20 mouse cellular contexts compared by ENCODE assay signal in the genomic region with DNA sequence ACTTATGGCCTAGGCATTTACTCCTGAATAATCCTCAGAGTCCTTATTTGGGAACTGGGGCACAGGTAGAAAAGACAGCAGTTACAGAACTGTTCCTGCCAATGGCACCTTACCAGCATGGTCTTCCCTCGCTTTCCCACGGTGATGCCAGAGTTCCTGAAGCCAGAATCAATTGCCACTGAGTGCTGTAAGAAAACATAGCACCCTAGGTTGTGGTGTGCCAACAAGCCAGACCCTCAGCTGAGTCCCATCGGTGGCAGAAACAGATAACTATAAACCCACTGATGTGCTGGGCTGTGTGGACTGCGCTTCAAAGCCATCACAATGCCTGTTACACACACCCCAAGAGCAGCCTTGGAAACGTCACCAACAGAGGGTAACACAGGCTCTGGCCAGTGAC. TPM values are rescaled to one million over a fixed set of nuclear protein-coding genes. Genes with fewer than 3 reads are reported as not detected.
A peak's percentile ranks its signal among the peaks of the same experiment; 100 is the strongest.
DNase-seq lines count a peak whose midpoint lies in the region; ATAC-seq and TF ChIP-seq lines count a peak whose summit lies in the region.
"Had no signal": no experiment of that assay in that cellular context is flagged by ENCODE, and none has a peak within 500 bp of the region (broad histone marks: within the 10 kb centered on the region; RNA-seq: fewer than 3 reads in every experiment).

No protein-coding gene starts in this region.

- no peak overlapping the region for H3K9ac ChIP-seq in intestine, embryonic 14.5 days (ENCODE audit: low read length)
- H3K9ac ChIP-seq in intestine, postnatal 0 days (ENCODE audit: low read depth, low read length), result no peak overlapping the region
- H3K9ac ChIP-seq: embryonic facial prominence, embryonic 13.5 days; embryonic facial prominence, embryonic 15.5 days had no signal

- no peak overlapping the region for H3K4me3 ChIP-seq in intestine, embryonic 14.5 days (ENCODE audit: low read depth, low read length)
- no peak overlapping the region for H3K4me3 ChIP-seq in intestine, postnatal 0 days (ENCODE audit: low read depth, low read length)
- H3K4me3 ChIP-seq: embryonic facial prominence, embryonic 13.5 days; embryonic facial prominence, embryonic 15.5 days; erythroblast, embryonic 14.5 days; forebrain, embryonic 10.5 days had no signal

- ATAC-seq in intestine, embryonic 14.5 days (replicated peaks; ENCODE audit: low FRiP score, low TSS enrichment, low read depth), result no peak
- ATAC-seq in intestine, postnatal 0 days, result no peak
- ATAC-seq: forebrain, embryonic 14.5 days; forebrain, embryonic 16.5 days had no signal

- intact Hi-C loops in heart, postnatal 14 days (cut with DNase I), result loop anchor here (10.0 kb wide), 1 partner anchor 646 kb away; a partner anchor contains a TSS

- no peaks in the 10 kb centered on the region for H3K27me3 ChIP-seq in intestine, embryonic 14.5 days (replicated peaks; ENCODE audit: control insufficient read depth, insufficient read depth, low read length)
- H3K27me3 ChIP-seq in intestine, postnatal 0 days (replicated peaks; ENCODE audit: control insufficient read depth, insufficient read depth, low read length), result no peaks in the 10 kb centered on the region
- H3K27me3 ChIP-seq: embryonic facial prominence, embryonic 13.5 days; embryonic facial prominence, embryonic 15.5 days had no signal

- WGBS in intestine, embryonic 14.5 days, result 93% methylated on average over 5 of the region's 5 CpGs
- WGBS in intestine, postnatal 0 days, result 93% methylated on average over 5 of the region's 5 CpGs

- H3K4me2 ChIP-seq in intestine, embryonic 14.5 days (ENCODE audit: low read length), result no peak overlapping the region
- no peak overlapping the region for H3K4me2 ChIP-seq in intestine, postnatal 0 days (replicated peaks; ENCODE audit: low read depth)
- H3K4me2 ChIP-seq: embryonic facial prominence, embryonic 13.5 days; embryonic facial prominence, embryonic 15.5 days had no signal

- DNase-seq in heart, adult 11 months, result peak; percentile 68
- no peak for DNase-seq in heart, postnatal 14 days
- DNase-seq in intestine, embryonic 14.5 days (ENCODE audit: low spot score), result peak; percentile 23
- DNase-seq: adrenal gland, adult 2 months; adrenal gland, postnatal 10 days; adrenal gland, postnatal 25 days; cerebellum, adult 11 months; cerebellum, adult 18-20 months; cerebellum, adult 8-10 months; cerebellum, adult 9-11 months; cerebellum, postnatal 14 days; cerebellum, postnatal 36 days; embryo, embryonic 11 days had no signal

- no peak overlapping the region for H3K27ac ChIP-seq in intestine, embryonic 14.5 days (ENCODE audit: low read depth)
- no peak overlapping the region for H3K27ac ChIP-seq in intestine, postnatal 0 days (ENCODE audit: low read depth, low read length)
- H3K27ac ChIP-seq: embryonic facial prominence, embryonic 13.5 days; embryonic facial prominence, embryonic 15.5 days; forebrain, embryonic 10.5 days had no signal

- TF ChIP-seq CTCF in intestine, postnatal 0 days (IDR thresholded peaks at IDR 0.05; ENCODE audit: low read depth), result no peak

- peaks cover 69% of the 10 kb centered on the region for H3K36me3 ChIP-seq in intestine, embryonic 14.5 days (ENCODE audit: control insufficient read depth, insufficient read depth, low read length)
- peaks cover 26% of the 10 kb centered on the region for H3K36me3 ChIP-seq in intestine, postnatal 0 days (ENCODE audit: control insufficient read depth, insufficient read depth)

- H3K9me3 ChIP-seq in intestine, embryonic 14.5 days (ENCODE audit: control insufficient read depth, low read length), result no peaks in the 10 kb centered on the region
- no peaks in the 10 kb centered on the region for H3K9me3 ChIP-seq in intestine, postnatal 0 days (ENCODE audit: control insufficient read depth)
- H3K9me3 ChIP-seq: embryonic facial prominence, embryonic 13.5 days; embryonic facial prominence, embryonic 15.5 days; forebrain, embryonic 10.5 days had no signal

- no peaks in the 10 kb centered on the region for H3K4me1 ChIP-seq in intestine, embryonic 14.5 days (replicated peaks; ENCODE audit: control insufficient read depth, insufficient read depth, low read length)
- H3K4me1 ChIP-seq in intestine, postnatal 0 days (replicated peaks; ENCODE audit: control insufficient read depth, insufficient read depth, low read length), result no peaks in the 10 kb centered on the region
- H3K4me1 ChIP-seq: embryonic facial prominence, embryonic 15.5 days; forebrain, embryonic 10.5 days had no signal

RNA-seq across cellular contexts. Expression of a gene that starts 5.5 kb away (rescaled TPM):
- 10 to 100 TPM; 15.5 to 20.3 TPM for total RNA-seq in heart, postnatal 14 days (2021)
- polyA plus RNA-seq in intestine, embryonic 14.5 days (2014; fragmentation: Nextera tagmentation; extraction: Ambion mirVana), result 22.3 and 25.0 TPM in 2 replicates
- polyA plus RNA-seq in intestine, postnatal 0 days (2015; fragmentation: Nextera tagmentation; extraction: Ambion mirVana), result 55.6 and 62.6 TPM in 2 replicates

RNA-seq across cellular contexts. Expression of a gene that starts 5.9 kb away (rescaled TPM):
- 1 to 10 TPM; 6.3 to 6.6 TPM for total RNA-seq in heart, postnatal 14 days (2021)
- polyA plus RNA-seq in intestine, embryonic 14.5 days (2014; fragmentation: Nextera tagmentation; extraction: Ambion mirVana), result 12.5 and 16.3 TPM in 2 replicates
- polyA plus RNA-seq in intestine, postnatal 0 days (2015; fragmentation: Nextera tagmentation; extraction: Ambion mirVana), result 5.0 and 6.2 TPM in 2 replicates

Comparison
In these comparisons a context has a peak if more than half of its experiments do, and no peak if none do; other contexts are left out.
1. DNase-seq: peak in heart, adult 11 months (single experiment) and intestine, embryonic 14.5 days (single experiment); none in heart, postnatal 14 days (0 of 2).